Mouse (Mus musculus) olfactory bulb, adult 2 months (tissue): ENCODE data around the gene Ecd.

Source experiments
- CTCF ChIP-seq: fragments of 200-500 bp; IDR thresholded peaks from 2 replicates; pipeline ENCODE4 v1.5.1; 2012; ENCODE audit warnings: low read depth, mild to moderate bottlenecking, low read length, moderate library complexity; ENCODE audit not compliant: insufficient read depth
- POLR2A ChIP-seq: fragments of 200-500 bp; IDR thresholded peaks from 2 replicates; pipeline ENCODE4 v1.6.1; 2012; ENCODE audit warnings: mild to moderate bottlenecking, low read depth, low read length, moderate library complexity; ENCODE audit not compliant: insufficient read depth

DNA sequence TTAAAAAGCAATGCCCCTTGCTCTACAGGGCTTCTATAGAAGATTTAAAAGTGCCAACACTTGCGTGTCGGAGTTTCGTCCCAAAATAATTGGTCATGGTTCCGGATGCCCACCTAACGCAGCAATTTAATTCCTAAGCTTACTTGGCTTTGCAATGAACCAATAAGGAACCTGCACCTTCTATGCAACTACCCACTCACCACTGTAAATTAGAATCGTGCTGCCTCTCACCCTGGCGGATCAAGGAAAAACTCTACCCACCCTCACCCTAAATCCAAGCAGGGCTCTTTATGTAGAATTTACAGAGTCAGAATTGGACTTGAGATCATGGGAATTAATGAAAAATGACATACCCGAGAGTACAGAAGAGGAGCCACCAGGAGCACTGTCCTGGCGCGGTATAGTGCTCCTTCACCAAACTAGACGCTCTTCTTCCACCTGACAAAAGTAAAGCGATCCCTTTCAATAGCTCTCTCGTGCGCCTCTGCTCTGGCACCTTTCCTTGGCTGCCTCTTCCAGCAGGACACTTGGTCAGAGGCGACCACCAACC lies 405 bp downstream of the Ecd start:
- TF ChIP-seq CTCF (no peak), POLR2A (no peak)
